Mouse (Mus musculus) layer of hippocampus, postnatal 25 days (tissue): Measurements from ENCODE around the gene Ddx11. TPM values are rescaled to one million over a fixed set of nuclear protein-coding genes. Genes with fewer than 3 reads are reported as not detected.

ENCODE experiments used
- total RNA-seq, 2 experiments: library from RNA; stranded (reverse); gene quantifications; 2 replicates each; pipeline ENCODE4 v1.2.3; 2021

Gene Ddx11
- total RNA-seq, 2 experiments from 2014 or later = 1.2 to 2.1 TPM

Other genes with a start within 250 kb of the Ddx11 start
- gene Ralbp1, start 237.7 kb upstream of the Ddx11 start, total RNA-seq = 10 to 100 TPM; 47.2 to 53.5 TPM
- gene Twsg1, start 172.3 kb upstream of the Ddx11 start, total RNA-seq = 10 to 100 TPM; 29.3 to 30.0 TPM
- gene Ankrd12, start 46.4 kb upstream of the Ddx11 start, total RNA-seq = 100 to 1,000 TPM; 146 to 159 TPM
- gene Ndufv2, start 22.0 kb upstream of the Ddx11 start, total RNA-seq = 100 to 1,000 TPM; 248 to 262 TPM
- gene Washc1, start 12.0 kb upstream of the Ddx11 start, total RNA-seq = 10 to 100 TPM; 43.6 to 44.8 TPM